Mouse (Mus musculus): ENCODE results near the gene Cmc1.

Gene Cmc1

DNA sequence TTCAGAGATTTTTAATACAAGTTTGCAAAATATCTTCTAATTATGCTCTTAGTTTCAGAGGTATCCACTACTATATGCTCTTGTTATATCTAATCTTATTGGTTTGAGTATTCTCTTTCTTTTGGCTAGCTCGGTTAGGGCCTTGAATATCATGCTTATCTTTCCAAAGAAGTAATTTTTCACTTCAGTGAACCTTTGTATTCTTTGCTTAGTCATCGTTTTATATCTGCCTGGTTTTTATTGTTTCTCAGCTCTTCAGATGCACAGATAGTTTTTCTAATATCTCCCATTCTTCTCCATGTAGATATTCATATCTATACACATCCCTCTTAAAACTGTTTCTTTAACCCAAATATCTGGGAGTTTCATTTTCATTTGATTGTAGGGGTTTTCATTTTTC is 125.0 kb downstream of the Cmc1 start:
- no peak for DNase-seq
